Mouse (Mus musculus) frontal cortex, postnatal 10 days (tissue): ENCODE results near the gene Olfr720.

Experiments used
- DNase-seq, 2 experiments: peaks; one replicate each; pipeline ENCODE4 v3.0.0; 2022; ENCODE audit warnings: low spot score in 2 of 2, mixed read lengths in 1 of 2

Olfr720 gene

DNA sequence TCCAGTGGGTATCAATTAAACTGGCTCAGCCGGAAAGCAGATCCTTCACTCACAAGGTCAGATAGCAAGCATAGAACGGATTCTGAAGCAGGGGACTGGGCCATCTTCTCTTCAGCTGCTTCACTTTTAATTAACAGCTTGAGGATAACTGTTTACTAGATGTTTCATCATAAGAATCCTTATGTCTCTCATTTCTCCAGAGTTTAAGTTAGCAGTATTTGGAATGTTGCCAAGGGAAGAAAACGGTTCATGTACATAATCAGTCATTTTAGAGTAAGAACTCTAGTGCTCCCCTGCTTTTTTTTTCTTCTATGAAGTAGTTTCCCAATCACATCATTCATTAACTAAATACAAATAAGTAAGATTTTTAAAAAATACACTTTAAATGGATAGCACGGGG lies at the start of gene Olfr720:
Gene Olfr720, minus strand, starts transcription at position 101 of the 400 bp plus-strand sequence.
- no peak for DNase-seq
